Mouse (Mus musculus) stomach, embryonic 16.5 days (tissue): ENCODE measurements around the gene Vmn1r21. TPM values are rescaled to one million over a fixed set of nuclear protein-coding genes. Genes with fewer than 3 reads are reported as not detected.

Source experiments
- polyA plus RNA-seq: library from polyadenylated mRNA; unstranded; fragments of >200 nt; fragmentation: Nextera tagmentation; extraction: Ambion mirVana; gene quantifications from 2 replicates; pipeline ENCODE4 v1.2.1, GENCODE M21; 2015

The Vmn1r21 gene
- polyA plus RNA-seq, 1 experiment from 2014 or later: 0.13 TPM

Other genes with a start within 250 kb of the Vmn1r21 start
- 17.3 and 18.4 TPM in 2 replicates for gene Pyurf, start 158.3 kb downstream of the Vmn1r21 start, polyA plus RNA-seq
- 20.4 and 21.8 TPM in 2 replicates for gene Lancl2, start 147.8 kb downstream of the Vmn1r21 start, polyA plus RNA-seq
- 48.6 and 55.1 TPM in 2 replicates for gene Vopp1, start 25.2 kb downstream of the Vmn1r21 start, polyA plus RNA-seq
- not detected in 2 replicates for gene Vmn1r22, start 57.7 kb upstream of the Vmn1r21 start, polyA plus RNA-seq
- not detected in 2 replicates for gene Vmn1r23, start 76.5 kb upstream of the Vmn1r21 start, polyA plus RNA-seq
- gene Vmn1r24, start 111.2 kb upstream of the Vmn1r21 start, polyA plus RNA-seq: not detected in 2 replicates
- not detected in 2 replicates for gene Vmn1r25, start 130.5 kb upstream of the Vmn1r21 start, polyA plus RNA-seq
- not detected in 2 replicates for gene Vmn1r26, start 164.8 kb upstream of the Vmn1r21 start, polyA plus RNA-seq